Mouse (Mus musculus) C2C12 (cell line): ENCODE data around the gene Irf2bp2. TPM values are rescaled to one million over a fixed set of nuclear protein-coding genes. Genes with fewer than 3 reads are reported as not detected.

Source experiments
- H3K27me3 ChIP-seq: one replicate; pipeline ENCODE4 v1.6.1; 2011; ENCODE audit not compliant: control insufficient read depth, insufficient read depth, insufficient read length
- H3K36me3 ChIP-seq: one replicate; pipeline ENCODE4 v1.6.1; 2011; ENCODE audit not compliant: control insufficient read depth, insufficient read depth
- H3K4me3 ChIP-seq: one replicate; pipeline ENCODE4 v1.5.1; 2011; ENCODE audit warnings: mild to moderate bottlenecking, control low read depth; ENCODE audit not compliant: poor library complexity, insufficient read depth, severe bottlenecking
- H3K79me2 ChIP-seq: one replicate; pipeline ENCODE4 v1.6.1; 2011; ENCODE audit not compliant: control insufficient read depth, insufficient read depth
- H3K79me3 ChIP-seq: one replicate; pipeline ENCODE4 v1.6.1; 2011; ENCODE audit warnings: low read depth, control low read depth
- H3ac ChIP-seq: one replicate; pipeline ENCODE3; 2011; ENCODE audit warnings: low read depth; ENCODE audit not compliant: control insufficient read depth, insufficient read length
- CEBPB ChIP-seq: IDR thresholded peaks from one replicate; pipeline ENCODE4 v1.6.1; 2011; ENCODE audit warnings: low read depth, mild to moderate bottlenecking, control low read depth, moderate library complexity
- CTCF ChIP-seq: IDR thresholded peaks from one replicate; pipeline ENCODE4 v1.5.1; 2011; ENCODE audit not compliant: control insufficient read depth, insufficient read depth, insufficient read length
- FOSL1 ChIP-seq: IDR thresholded peaks from one replicate; pipeline ENCODE4 v1.8.0; 2011; ENCODE audit warnings: mild to moderate bottlenecking, low read length; ENCODE audit not compliant: poor library complexity, insufficient read depth, severe bottlenecking
- MAX ChIP-seq: IDR thresholded peaks from one replicate; pipeline ENCODE4 v1.6.1; 2011; ENCODE audit warnings: mild to moderate bottlenecking, control low read depth
- MYOD1 ChIP-seq: IDR thresholded peaks from one replicate; pipeline ENCODE4 v1.6.1; 2011; ENCODE audit warnings: low read depth; ENCODE audit not compliant: control insufficient read depth, insufficient read length
- MYOG ChIP-seq: IDR thresholded peaks from one replicate; pipeline ENCODE4 v1.6.1; 2011; ENCODE audit not compliant: control insufficient read depth, insufficient read length; ENCODE audit errors: extremely low read depth
- USF1 ChIP-seq: IDR thresholded peaks from one replicate; pipeline ENCODE4 v1.6.1; 2011; ENCODE audit warnings: low read depth, mild to moderate bottlenecking, control low read depth, moderate library complexity
- polyA plus RNA-seq: library from polyadenylated mRNA; unstranded; fragments of >200 nt; fragmentation: generic; extraction: Trizol; gene quantifications from one replicate; pipeline ENCODE4 v1.2.1, GENCODE M21; 2012; ENCODE audit warnings: missing spikeins

Gene Irf2bp2
- polyA plus RNA-seq, 1 experiment = 20.9 TPM

DNA sequence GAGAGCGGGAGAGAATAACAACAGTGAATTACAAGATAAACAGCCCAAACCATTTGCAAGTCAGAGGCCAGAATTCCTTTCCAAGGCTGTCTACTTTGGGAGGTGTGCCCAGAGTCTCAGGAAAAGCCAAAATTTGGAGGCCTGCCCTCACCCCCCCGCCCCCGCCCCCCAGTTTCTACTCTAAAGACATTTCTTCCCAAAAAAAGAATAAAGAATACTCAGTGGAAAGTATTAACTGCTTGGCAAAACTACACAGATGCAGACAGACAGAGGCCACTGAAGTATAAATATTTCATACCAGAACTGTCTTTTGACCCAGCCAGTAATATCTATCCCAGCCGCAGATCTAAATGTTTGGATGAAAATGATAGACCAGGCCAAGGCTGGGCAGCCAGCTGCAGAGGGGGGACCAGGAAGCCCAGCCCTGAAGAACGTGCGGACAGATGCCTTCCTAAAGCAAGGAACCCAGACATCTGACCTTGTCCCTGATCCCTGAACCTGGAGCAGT is 40.8 kb upstream of the Irf2bp2 start:
- Histone ChIP-seq H3K27me3 (no peaks in the 10 kb centered on the region), H3ac (no peak overlapping the region), H3K79me2 (no peaks in the 10 kb centered on the region), H3K36me3 (no peaks in the 10 kb centered on the region), H3K4me3 (no peak overlapping the region), H3K79me3 (no peaks in the 10 kb centered on the region)
- TF ChIP-seq FOSL1 (no peak), MAX (no peak), CEBPB (no peak), CTCF (no peak), MYOD1 (no peak), MYOG (no peak), USF1 (no peak)

DNA sequence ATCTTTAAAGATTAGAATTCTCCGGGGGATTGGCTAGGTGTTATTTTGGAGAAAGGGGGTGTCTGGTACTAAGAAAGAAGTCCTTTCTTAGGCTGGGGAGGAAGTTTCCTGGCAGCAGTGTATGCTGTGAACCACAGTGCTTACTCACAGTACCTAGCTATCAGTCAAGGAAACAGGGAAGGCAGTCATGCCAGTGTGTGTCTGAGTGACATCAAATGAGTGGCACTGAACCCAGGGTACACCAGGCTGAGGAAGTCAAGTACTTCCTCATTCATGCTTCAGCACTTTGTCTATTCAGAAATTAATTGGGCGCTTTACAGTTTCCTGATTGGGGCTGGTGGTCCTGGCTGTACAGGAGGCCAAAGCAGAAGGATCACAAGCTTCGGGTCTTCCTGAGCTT is 34.8 kb upstream of the Irf2bp2 start:
- Histone ChIP-seq H3K79me2 (no peaks in the 10 kb centered on the region), H3ac (no peak overlapping the region), H3K79me3 (no peaks in the 10 kb centered on the region), H3K4me3 (no peak overlapping the region), H3K36me3 (no peaks in the 10 kb centered on the region), H3K27me3 (no peaks in the 10 kb centered on the region)
- TF ChIP-seq CTCF = no peak

DNA sequence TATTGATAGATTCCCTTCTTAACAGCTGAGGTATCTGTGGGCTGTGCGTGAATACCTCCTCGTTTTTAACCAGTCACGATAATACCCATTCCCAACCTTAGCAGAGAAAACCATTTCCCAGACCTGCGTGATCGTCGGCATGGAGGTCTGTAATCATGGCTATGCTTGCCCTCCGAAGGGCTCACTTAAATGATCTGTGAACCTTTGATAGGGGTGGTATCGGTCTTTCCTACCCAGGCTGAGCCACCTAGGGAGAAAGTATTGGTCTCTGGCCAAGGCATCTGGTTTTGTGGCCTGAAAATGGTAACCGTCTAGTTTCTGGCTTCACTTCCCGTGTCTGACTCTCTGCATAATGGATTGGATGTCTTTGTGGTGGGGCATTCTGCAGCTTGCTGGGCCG is 32.6 kb upstream of the Irf2bp2 start:
- Histone ChIP-seq H3ac (no peak overlapping the region), H3K4me3 (no peak overlapping the region), H3K36me3 (no peaks in the 10 kb centered on the region), H3K79me2 (no peaks in the 10 kb centered on the region), H3K79me3 (no peaks in the 10 kb centered on the region), H3K27me3 (no peaks in the 10 kb centered on the region)
- TF ChIP-seq FOSL1 (no peak), CEBPB (no peak), MYOD1 (no peak), MAX (no peak), CTCF (no peak), USF1 (no peak), MYOG (no peak)

DNA sequence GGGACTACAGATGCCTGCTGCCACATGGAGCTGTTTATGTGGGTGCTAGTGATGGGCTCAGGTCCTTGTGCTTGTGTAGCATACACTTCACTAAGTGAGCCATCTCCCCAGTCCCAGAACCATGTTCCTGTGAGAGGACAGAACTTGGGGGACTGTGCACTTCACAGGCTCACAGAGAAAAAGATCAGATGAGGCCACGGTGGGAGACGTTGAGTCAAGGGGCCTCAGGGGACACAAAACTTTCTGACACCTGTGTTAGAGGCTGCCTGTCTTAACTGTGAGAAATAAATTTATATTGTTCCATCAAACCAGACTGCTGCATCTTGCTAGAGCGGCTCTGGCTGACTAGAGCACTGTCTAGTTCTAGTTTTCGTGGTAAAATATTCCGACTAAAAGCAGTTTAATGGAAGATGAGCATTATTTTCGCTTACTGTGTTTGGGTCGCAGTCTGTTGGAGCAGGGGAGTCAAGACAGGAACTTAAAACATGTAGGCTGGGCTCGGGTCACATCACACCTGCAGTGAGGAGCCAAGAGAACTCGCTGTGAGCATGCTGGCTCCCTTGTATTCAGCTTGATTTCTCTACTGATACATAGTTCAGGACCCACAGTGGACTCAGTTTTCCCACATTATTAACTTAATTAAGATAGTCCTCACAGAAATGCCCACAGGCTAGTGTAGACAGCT is 28.5 kb upstream of the Irf2bp2 start:
- H3K79me3 ChIP-seq = no peaks in the 10 kb centered on the region
- H3K79me2 ChIP-seq = no peaks in the 10 kb centered on the region
- TF ChIP-seq MAX (no peak), FOSL1 (no peak), USF1 (no peak), CEBPB (no peak), CTCF (no peak), MYOG (no peak), MYOD1 (no peak)
- H3ac ChIP-seq = no peak overlapping the region
- H3K27me3 ChIP-seq = no peaks in the 10 kb centered on the region
- no peak overlapping the region for H3K4me3 ChIP-seq
- H3K36me3 ChIP-seq = no peaks in the 10 kb centered on the region

DNA sequence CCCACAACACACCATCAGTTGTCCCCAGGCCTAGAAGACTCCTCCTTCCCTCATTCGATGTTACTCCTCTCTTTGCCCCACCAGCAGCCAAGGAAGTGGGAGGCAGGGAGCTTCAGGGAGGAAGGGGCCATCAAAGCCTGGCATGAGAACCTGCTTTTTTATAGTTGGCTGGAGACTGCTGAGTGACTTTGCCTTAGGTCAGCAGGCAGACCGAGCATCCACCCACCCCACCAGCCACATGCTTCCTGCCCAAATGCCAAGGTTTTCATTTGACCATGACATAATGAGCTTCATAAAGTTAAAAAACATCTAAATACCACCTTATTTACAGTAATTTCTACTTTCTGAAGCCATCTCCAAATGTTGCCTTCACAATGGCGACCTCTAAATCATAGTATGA is 26.9 kb upstream of the Irf2bp2 start:
- H3ac ChIP-seq = no peak overlapping the region
- TF ChIP-seq USF1 (no peak), CTCF (no peak), CEBPB (no peak), MYOG (no peak), MYOD1 (no peak), FOSL1 (no peak), MAX (no peak)
- no peaks in the 10 kb centered on the region for H3K79me3 ChIP-seq
- no peaks in the 10 kb centered on the region for H3K79me2 ChIP-seq
- H3K4me3 ChIP-seq = no peak overlapping the region
- H3K27me3 ChIP-seq = no peaks in the 10 kb centered on the region
- no peaks in the 10 kb centered on the region for H3K36me3 ChIP-seq

DNA sequence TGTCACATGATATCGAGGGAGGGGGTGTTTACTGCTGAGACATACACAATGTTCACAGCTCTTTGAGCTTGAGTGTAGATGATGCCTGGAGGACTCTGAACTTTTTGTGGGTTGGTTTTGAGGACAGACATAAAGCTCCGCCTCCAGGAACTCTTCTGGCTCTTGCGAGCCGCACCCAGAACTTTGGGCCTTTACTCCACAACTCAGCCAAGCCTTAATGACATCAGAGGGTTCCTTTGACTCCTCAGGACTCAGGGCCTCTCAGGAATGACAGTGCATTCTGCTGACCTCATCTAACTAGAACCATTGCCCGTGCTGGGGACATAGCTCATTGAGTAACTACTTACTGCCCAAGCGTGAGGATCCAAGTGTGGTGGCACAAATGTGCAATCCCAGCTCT is 25.7 kb upstream of the Irf2bp2 start:
- no peaks in the 10 kb centered on the region for H3K36me3 ChIP-seq
- no peak for TF ChIP-seq MAX
- TF ChIP-seq CTCF = no peak
- TF ChIP-seq CEBPB = no peak
- no peak for TF ChIP-seq MYOG
- TF ChIP-seq MYOD1 = no peak
- TF ChIP-seq USF1 = no peak
- no peak for TF ChIP-seq FOSL1

More for the DNA sequence above, 25.7 kb upstream of the Irf2bp2 start:
- H3K79me2 ChIP-seq = no peaks in the 10 kb centered on the region
- H3ac ChIP-seq = no peak overlapping the region
- no peaks in the 10 kb centered on the region for H3K79me3 ChIP-seq
- no peak overlapping the region for H3K4me3 ChIP-seq
- no peaks in the 10 kb centered on the region for H3K27me3 ChIP-seq
